8 mouse cellular contexts compared by ENCODE assay signal in genomic region chr11:23855182-23855802, GRCm38 (mm10). TPM values are rescaled to one million over a fixed set of nuclear protein-coding genes. Genes with fewer than 3 reads are reported as not detected.
A peak's percentile ranks its signal among the peaks of the same experiment; 100 is the strongest.
DNase-seq lines count a peak whose midpoint lies in the region; ATAC-seq and TF ChIP-seq lines count a peak whose summit lies in the region.

No protein-coding gene starts in this region.

- TF ChIP-seq CTCF in bone marrow, adult 2 months (IDR thresholded peaks at IDR 0.05; ENCODE audit: control insufficient read depth, insufficient read depth, low read length): peak; percentile 80
- TF ChIP-seq CTCF in heart, postnatal 0 days (IDR thresholded peaks at IDR 0.05; ENCODE audit: low read depth): peak; percentile 72
- peak; percentile 75 for TF ChIP-seq CTCF in lung, embryonic 14.5 days (IDR thresholded peaks at IDR 0.05; ENCODE audit: low read depth)

- TF ChIP-seq POLR2A in bone marrow, adult 2 months (IDR thresholded peaks at IDR 0.05; ENCODE audit: borderline replicate concordance, control insufficient read depth, low read depth, low read length): no peak

- peaks cover 35% of the 10 kb centered on the region for H3K36me3 ChIP-seq in heart, postnatal 0 days (replicated peaks; ENCODE audit: control insufficient read depth, insufficient read depth, low read length)
- peaks cover 32% of the 10 kb centered on the region for H3K36me3 ChIP-seq in lung, embryonic 14.5 days (ENCODE audit: insufficient read depth)

- no peaks in the 10 kb centered on the region for H3K9me3 ChIP-seq in heart, postnatal 0 days (replicated peaks; ENCODE audit: control insufficient read depth, low read length)
- H3K9me3 ChIP-seq in lung, embryonic 14.5 days (ENCODE audit: low read depth, low read length): no peaks in the 10 kb centered on the region

- no peaks in the 10 kb centered on the region for H3K27me3 ChIP-seq in heart, postnatal 0 days (ENCODE audit: control insufficient read depth, insufficient read depth, low read length)
- H3K27me3 ChIP-seq in lung, embryonic 14.5 days (ENCODE audit: insufficient read depth, low read length): no peaks in the 10 kb centered on the region

- TF ChIP-seq EP300 in heart, postnatal 0 days (IDR thresholded peaks at IDR 0.05; ENCODE audit: low read depth): no peak

- peak; percentile 58 to 69 for DNase-seq in CD8-positive naive resting alpha-beta T cell, adult 2 months (ENCODE audit: low read depth in 2 of 2, low spot score in 2 of 2)
- DNase-seq in fibroblast of lung, adult 2 months (ENCODE audit: low read depth): peak; percentile 46
- peak; percentile 33 for DNase-seq in heart, postnatal 0 days (ENCODE audit: low spot score)
- peak; percentile 65 to 86 for DNase-seq in kidney, postnatal 36 days
- peak; percentile 80 for DNase-seq in lung, embryonic 14.5 days
- DNase-seq in ovary, adult 18-20 months (ENCODE audit: low spot score): peak; percentile 36
- DNase-seq in thymus, postnatal 0 days (ENCODE audit: low spot score): peak; percentile 69

- H3K4me1 ChIP-seq in bone marrow, adult 2 months (ENCODE audit: control insufficient read depth, insufficient read depth, low read length): no peaks in the 10 kb centered on the region
- no peaks in the 10 kb centered on the region for H3K4me1 ChIP-seq in heart, postnatal 0 days (ENCODE audit: control insufficient read depth, insufficient read depth)
- no peaks in the 10 kb centered on the region for H3K4me1 ChIP-seq in lung, embryonic 14.5 days (ENCODE audit: insufficient read depth)

- no peak overlapping the region for H3K4me3 ChIP-seq in bone marrow, adult 2 months (replicated peaks; ENCODE audit: control insufficient read depth, low read depth, low read length)
- H3K4me3 ChIP-seq in heart, postnatal 0 days (ENCODE audit: low read depth, low read length): no peak overlapping the region
- no peak overlapping the region for H3K4me3 ChIP-seq in lung, embryonic 14.5 days (ENCODE audit: low read depth, low read length)

- H3K4me2 ChIP-seq in heart, postnatal 0 days (ENCODE audit: low read depth, low read length): no peak overlapping the region
- H3K4me2 ChIP-seq in lung, embryonic 14.5 days: no peak overlapping the region

- 12% methylated on average over 3 of the region's 3 CpGs for WGBS in bone marrow, adult 2 months
- WGBS in heart, postnatal 0 days: 22% methylated on average over 3 of the region's 3 CpGs
- WGBS in lung, embryonic 14.5 days: 15% methylated on average over 3 of the region's 3 CpGs

- no peak overlapping the region for H3K9ac ChIP-seq in heart, postnatal 0 days (replicated peaks; ENCODE audit: low read depth, low read length)
- H3K9ac ChIP-seq in lung, embryonic 14.5 days: no peak overlapping the region

- no peak overlapping the region for H3K27ac ChIP-seq in bone marrow, adult 2 months (ENCODE audit: control insufficient read depth, insufficient read depth, low read depth, low read length, poor library complexity)
- H3K27ac ChIP-seq in heart, postnatal 0 days (ENCODE audit: low read depth): no peak overlapping the region
- H3K27ac ChIP-seq in lung, embryonic 14.5 days (ENCODE audit: low read depth): no peak overlapping the region

- peak; percentile 47; the same call in 1 of the 2 replicates for ATAC-seq in heart, postnatal 0 days (ENCODE audit: insufficient read depth, low read depth)
- ATAC-seq in lung, embryonic 14.5 days (ENCODE audit: insufficient read depth): peak; percentile 52; the same call in 1 of the 2 replicates

RNA-seq across cellular contexts. Expression of gene Papolg, which starts 39.8 kb away (rescaled TPM):
- polyA plus RNA-seq in bone marrow, adult 2 months (2011; ENCODE audit: insufficient read depth, insufficient read length, low replicate concordance, missing spikeins): 1.5 and 3.6 TPM in 2 replicates
- total RNA-seq in heart, postnatal 0 days (2014; rRNA removed; ENCODE audit: low replicate concordance): 6.1 and 8.7 TPM in 2 replicates
- polyA plus RNA-seq in heart, postnatal 0 days (2015; fragmentation: Nextera tagmentation; extraction: Ambion mirVana): 5.3 and 6.4 TPM in 2 replicates
- polyA plus RNA-seq in lung, embryonic 14.5 days (2014; fragmentation: Nextera tagmentation; extraction: Ambion mirVana): 14.8 and 15.8 TPM in 2 replicates
- 17.1 and 19.0 TPM in 2 replicates for polyA plus RNA-seq in thymus, postnatal 0 days (2015; fragmentation: Nextera tagmentation; extraction: Ambion mirVana)
